Mouse (Mus musculus) forebrain, embryonic 10.5 days (tissue): ENCODE data around the gene Emid1. TPM values are rescaled to one million over a fixed set of nuclear protein-coding genes. Genes with fewer than 3 reads are reported as not detected.

Experiments
- DNase-seq: peaks from one replicate; pipeline ENCODE4 v3.0.0-alpha.2; 2017; ENCODE audit warnings: low spot score; ENCODE audit errors: extremely low spot score
- H3K27ac ChIP-seq: fragments of 300-500 bp; sonication (generic); 2 replicates; pipeline ENCODE4 v1.5.1; 2016; ENCODE audit warnings: mild to moderate bottlenecking
- H3K27me3 ChIP-seq: fragments of 300-500 bp; sonication (generic); 2 replicates; pipeline ENCODE4 v1.6.1; 2016; ENCODE audit warnings: mild to moderate bottlenecking; ENCODE audit not compliant: poor library complexity, severe bottlenecking
- H3K36me3 ChIP-seq: fragments of 300-500 bp; sonication (generic); replicated peaks from 2 replicates; pipeline ENCODE4 v1.6.1; 2016; ENCODE audit warnings: mild to moderate bottlenecking, moderate library complexity
- H3K4me1 ChIP-seq: fragments of 300-500 bp; sonication (generic); 2 replicates; pipeline ENCODE4 v1.6.1; 2016
- H3K4me3 ChIP-seq: fragments of 300-500 bp; sonication (generic); 2 replicates; pipeline ENCODE4 v1.5.1; 2016; ENCODE audit warnings: mild to moderate bottlenecking, moderate library complexity
- H3K9me3 ChIP-seq: fragments of 300-500 bp; sonication (generic); 2 replicates; pipeline ENCODE4 v1.6.1; 2016; ENCODE audit warnings: mild to moderate bottlenecking, moderate library complexity
- WGBS: fragments of 180-500 bp; shearing (Covaris S2); methylation state at CpG from one replicate; pipeline ENCODE4 v1.1.7; 2016; 5-methylcytosine and 5-hydroxymethylcytosine counted together
- polyA plus RNA-seq: library from polyadenylated mRNA; unstranded; fragments of >200 nt; fragmentation: Nextera tagmentation; extraction: Ambion mirVana; gene quantifications from 2 replicates; pipeline ENCODE4 v1.2.1, GENCODE M21; 2016

Emid1 gene
- polyA plus RNA-seq, 1 experiment from 2014 or later = 29.0 TPM

GRCm38 (mm10) chr11:5132751-5133150, 19.3 kb downstream of the Emid1 start:
- H3K4me1 ChIP-seq = peaks cover 42% of the 10 kb centered on the region
- no peak overlapping the region for H3K27ac ChIP-seq
- H3K36me3 ChIP-seq = peaks cover 10% of the 10 kb centered on the region; the same call in 1 of the 2 replicates
- no peaks in the 10 kb centered on the region for H3K9me3 ChIP-seq
- no peak for DNase-seq
- H3K27me3 ChIP-seq = no peaks in the 10 kb centered on the region
- no peak overlapping the region for H3K4me3 ChIP-seq
- WGBS = 87% methylated on average over 4 of the region's 4 CpGs

DNA sequence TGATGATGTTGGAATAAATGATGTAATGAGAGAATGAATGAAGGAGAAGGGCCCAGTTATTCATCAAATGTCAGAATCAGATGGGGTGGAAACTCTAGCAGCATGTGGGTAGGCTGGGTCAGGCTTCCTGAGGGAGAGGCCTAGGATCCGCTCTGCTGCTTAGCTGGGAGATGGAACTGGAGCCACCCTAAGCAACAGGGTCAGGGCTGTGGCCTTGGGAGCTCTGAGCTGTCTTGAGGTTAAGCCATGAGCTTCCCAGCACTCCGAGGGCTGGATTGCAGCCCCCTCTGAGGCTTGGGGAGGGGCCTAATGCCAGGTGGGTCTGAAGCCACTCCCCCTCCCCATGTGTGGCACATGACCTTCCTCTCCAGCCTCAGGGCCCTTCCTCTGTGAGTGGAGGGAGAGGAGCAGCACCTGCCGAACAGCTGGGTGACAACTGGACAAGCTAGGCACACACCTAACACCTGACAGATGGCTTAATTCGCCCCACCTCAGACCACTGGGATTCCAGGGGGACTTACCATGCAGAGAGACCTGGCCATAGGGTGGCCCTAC, 21.9 kb downstream of the Emid1 start:
- Histone ChIP-seq H3K27me3 (no peaks in the 10 kb centered on the region), H3K27ac (peak overlapping the region; percentile 87), H3K4me3 (no peak overlapping the region), H3K36me3 (peaks cover 12% of the 10 kb centered on the region; the same call in 1 of the 2 replicates), H3K4me1 (peaks cover 48% of the 10 kb centered on the region), H3K9me3 (no peaks in the 10 kb centered on the region)
- 52% methylated on average over 4 of the region's 4 CpGs for WGBS
- DNase-seq = no peak

GRCm38 (mm10) chr11:5129035-5129480, 23.0 kb downstream of the Emid1 start:
- no peaks in the 10 kb centered on the region for H3K27me3 ChIP-seq
- peak overlapping the region; percentile 30 for H3K4me3 ChIP-seq
- peak; percentile 53 for DNase-seq
- peak overlapping the region; percentile 87 for H3K27ac ChIP-seq
- H3K9me3 ChIP-seq = peaks cover 3% of the 10 kb centered on the region; the same call in 1 of the 2 replicates
- 25% methylated on average over 5 of the region's 5 CpGs for WGBS
- H3K4me1 ChIP-seq = peaks cover 48% of the 10 kb centered on the region
- peaks cover 17% of the 10 kb centered on the region for H3K36me3 ChIP-seq

DNA sequence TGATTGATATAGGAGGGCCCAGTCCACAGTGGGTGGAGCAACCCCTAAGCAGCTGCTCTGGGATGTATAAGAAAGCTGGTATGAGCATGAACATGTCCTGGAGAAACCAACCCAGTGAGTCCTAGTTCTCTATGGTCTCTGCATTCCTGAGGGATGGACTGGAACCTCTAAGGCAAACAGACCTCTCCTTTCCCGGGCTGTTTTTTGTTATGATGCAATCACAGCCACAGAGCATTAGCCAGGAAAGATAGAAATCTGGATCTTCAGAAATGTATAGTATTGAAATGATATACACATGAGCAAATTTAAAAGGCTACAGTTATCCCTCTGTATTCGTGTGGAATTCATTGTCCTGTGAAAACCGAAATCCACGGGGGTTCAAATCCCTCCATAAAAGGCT, 26.3 kb downstream of the Emid1 start:
- Histone ChIP-seq H3K27ac (no peak overlapping the region), H3K4me3 (no peak overlapping the region), H3K4me1 (peaks cover 39% of the 10 kb centered on the region), H3K9me3 (peaks cover 7% of the 10 kb centered on the region; the same call in 1 of the 2 replicates), H3K36me3 (peaks cover 31% of the 10 kb centered on the region), H3K27me3 (no peaks in the 10 kb centered on the region)
- DNase-seq = no peak
- WGBS = 89% methylated on average over 4 of the region's 4 CpGs

DNA sequence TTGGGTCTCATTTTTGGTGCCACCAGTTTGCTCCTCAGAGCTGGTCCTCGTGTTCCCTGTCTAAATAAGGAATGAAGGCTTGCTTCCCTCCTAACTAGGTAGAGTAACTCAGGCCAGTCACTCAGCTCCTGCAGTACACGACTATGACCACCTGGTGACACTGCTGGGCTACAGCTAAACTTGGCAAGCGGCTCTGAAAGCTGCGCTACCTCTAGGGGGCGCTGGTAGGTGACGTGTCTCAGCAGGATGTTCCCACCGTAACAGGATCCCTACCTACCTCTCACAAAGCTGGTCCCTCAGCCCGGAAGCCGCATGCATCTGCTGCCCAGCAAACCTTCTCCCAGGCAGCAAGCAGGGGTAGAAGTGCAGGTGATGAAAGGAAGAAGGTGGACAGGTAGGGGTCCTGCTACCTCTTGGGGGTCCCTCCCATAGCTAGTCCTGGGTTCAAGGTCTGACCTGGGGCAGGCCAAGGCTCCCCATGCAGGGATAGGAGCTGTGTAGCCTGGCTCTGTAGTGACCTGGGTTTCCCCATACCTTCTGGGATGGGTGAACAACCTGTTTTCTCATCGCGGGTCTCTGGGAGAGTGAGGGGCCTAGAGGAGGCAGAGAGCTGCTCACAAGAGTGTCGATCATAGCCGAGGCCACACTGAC, 37.0 kb downstream of the Emid1 start:
- 29% methylated on average over 13 of the region's 13 CpGs for WGBS
- H3K27ac ChIP-seq = peak overlapping the region; percentile 40
- H3K27me3 ChIP-seq = no peaks in the 10 kb centered on the region
- peaks cover 10% of the 10 kb centered on the region; the same call in 1 of the 2 replicates for H3K4me1 ChIP-seq
- peak; percentile 86 for DNase-seq
- no peaks in the 10 kb centered on the region for H3K9me3 ChIP-seq
- no peak overlapping the region for H3K4me3 ChIP-seq
- peaks cover 20% of the 10 kb centered on the region for H3K36me3 ChIP-seq

DNA sequence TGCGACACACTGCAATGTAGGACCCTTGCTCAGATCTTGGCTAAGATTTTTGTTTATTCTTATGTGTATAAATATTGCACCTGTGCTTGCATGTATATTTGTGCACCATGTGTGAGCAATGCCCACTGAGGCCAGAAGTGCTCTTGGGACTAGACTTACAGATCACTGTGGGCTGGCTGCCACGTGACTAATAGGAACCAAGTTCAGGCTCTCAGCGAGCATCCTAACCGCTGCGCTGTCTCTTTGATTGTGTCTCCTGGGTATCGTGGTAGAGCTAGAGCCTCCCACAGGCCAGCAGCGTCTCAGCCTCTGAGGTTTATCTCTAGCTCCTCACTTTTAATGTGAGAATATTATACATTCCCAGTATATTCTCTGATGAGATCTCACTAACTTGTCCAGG, 38.4 kb downstream of the Emid1 start:
- 87% methylated on average over 7 of the region's 7 CpGs for WGBS
- H3K36me3 ChIP-seq = peaks cover 23% of the 10 kb centered on the region
- no peak overlapping the region for H3K4me3 ChIP-seq
- no peaks in the 10 kb centered on the region for H3K27me3 ChIP-seq
- DNase-seq = no peak
- H3K27ac ChIP-seq = no peak overlapping the region
- peaks cover 10% of the 10 kb centered on the region; the same call in 1 of the 2 replicates for H3K4me1 ChIP-seq
- H3K9me3 ChIP-seq = no peaks in the 10 kb centered on the region

DNA sequence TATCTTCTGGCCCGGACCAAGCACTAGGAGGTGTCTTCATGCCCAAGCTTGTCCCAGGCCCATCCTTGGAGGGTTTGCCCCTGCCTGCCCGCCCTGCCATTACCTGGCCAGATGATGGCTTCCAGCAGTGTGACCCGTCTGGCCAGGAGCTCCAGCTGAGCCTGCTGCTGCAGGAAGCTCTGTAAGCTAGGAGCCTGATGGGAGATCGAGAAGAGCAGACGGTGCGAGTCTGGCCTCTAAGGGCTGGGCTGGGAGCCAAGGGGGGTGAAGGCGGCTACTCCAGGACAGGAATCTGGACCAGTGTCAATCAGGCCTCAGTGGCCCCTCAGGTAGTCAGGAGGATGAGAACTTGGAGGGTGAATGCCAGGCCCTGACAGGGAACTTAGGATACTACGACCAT, 42.6 kb downstream of the Emid1 start:
- Histone ChIP-seq H3K27me3 (no peaks in the 10 kb centered on the region), H3K27ac (no peak overlapping the region), H3K36me3 (peaks cover 24% of the 10 kb centered on the region), H3K4me1 (peaks cover 6% of the 10 kb centered on the region; the same call in 1 of the 2 replicates), H3K4me3 (no peak overlapping the region), H3K9me3 (no peaks in the 10 kb centered on the region)
- DNase-seq = no peak
- 81% methylated on average over 8 of the region's 8 CpGs for WGBS

GRCm38 (mm10) chr11:5103986-5104509, 48.0 kb downstream of the Emid1 start:
- Histone ChIP-seq H3K36me3 (peaks cover 40% of the 10 kb centered on the region), H3K4me3 (no peak overlapping the region), H3K27ac (no peak overlapping the region), H3K27me3 (no peaks in the 10 kb centered on the region), H3K4me1 (peaks cover 16% of the 10 kb centered on the region), H3K9me3 (no peaks in the 10 kb centered on the region)
- 97% methylated on average over 4 of the region's 4 CpGs for WGBS
- DNase-seq = no peak

GRCm38 (mm10) chr11:5102384-5102783, 49.7 kb downstream of the Emid1 start:
- H3K27ac ChIP-seq = no peak overlapping the region
- H3K36me3 ChIP-seq = peaks cover 40% of the 10 kb centered on the region
- H3K9me3 ChIP-seq = no peaks in the 10 kb centered on the region
- no peaks in the 10 kb centered on the region for H3K27me3 ChIP-seq
- peaks cover 19% of the 10 kb centered on the region for H3K4me1 ChIP-seq
- WGBS = 92% methylated on average over 7 of the region's 7 CpGs
- DNase-seq = no peak
- H3K4me3 ChIP-seq = no peak overlapping the region

- Histone ChIP-seq H3K27ac (no peak overlapping the region), H3K9me3 (no peaks in the 10 kb centered on the region), H3K27me3 (no peaks in the 10 kb centered on the region), H3K4me1 (peaks cover 26% of the 10 kb centered on the region), H3K36me3 (peaks cover 42% of the 10 kb centered on the region), H3K4me3 (0 out of 2 replicates have a peak overlapping the region, but pooled peaks have one; percentile 80)
- no peak for DNase-seq
- 82% methylated on average over 6 of the region's 6 CpGs for whole genome bisulfite sequencing
These were observed 50.4 kb downstream of the Emid1 start for GRCm38 (mm10) chr11:5101641-5102040.

GRCm38 (mm10) chr11:5100801-5101200, 51.3 kb downstream of the Emid1 start:
- H3K27ac ChIP-seq = peak overlapping the region; percentile 99; the same call in 1 of the 2 replicates
- H3K4me3 ChIP-seq = peak overlapping the region; percentile 80
- no peak for DNase-seq
- H3K27me3 ChIP-seq = no peaks in the 10 kb centered on the region
- no peaks in the 10 kb centered on the region for H3K9me3 ChIP-seq
- peaks cover 35% of the 10 kb centered on the region for H3K4me1 ChIP-seq
- H3K36me3 ChIP-seq = peaks cover 47% of the 10 kb centered on the region
- WGBS = 67% methylated on average over 5 of the region's 5 CpGs

DNA sequence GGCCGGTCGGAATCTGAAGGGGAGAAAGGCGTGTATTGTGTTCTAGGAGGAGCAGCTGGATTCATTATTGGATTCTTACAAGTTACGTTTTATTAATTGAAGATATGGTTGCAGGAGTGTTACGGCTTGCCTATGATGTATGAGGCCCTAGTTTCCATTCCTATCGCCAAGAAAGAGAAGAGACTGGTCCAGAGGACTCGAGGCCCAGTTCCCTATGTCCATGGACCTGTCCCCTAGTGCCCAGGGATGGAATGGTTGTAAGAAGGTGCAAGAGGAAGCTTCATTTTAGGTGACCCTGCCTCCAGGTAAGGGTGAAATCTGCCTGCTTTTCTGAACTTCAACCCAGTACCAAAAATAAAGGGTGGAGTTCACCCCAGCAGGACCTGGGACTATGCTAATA, 51.8 kb downstream of the Emid1 start:
- 3% methylated on average over 7 of the region's 7 CpGs for WGBS
- DNase-seq = no peak
- Histone ChIP-seq H3K9me3 (no peaks in the 10 kb centered on the region), H3K27ac (peak overlapping the region; percentile 99), H3K36me3 (peaks cover 44% of the 10 kb centered on the region), H3K4me3 (peak overlapping the region; percentile 80), H3K27me3 (no peaks in the 10 kb centered on the region), H3K4me1 (peaks cover 35% of the 10 kb centered on the region)

GRCm38 (mm10) chr11:5099576-5100183, 52.4 kb downstream of the Emid1 start:
- peak overlapping the region; percentile 99 for H3K27ac ChIP-seq
- H3K4me1 ChIP-seq = peaks cover 35% of the 10 kb centered on the region
- H3K27me3 ChIP-seq = no peaks in the 10 kb centered on the region
- peak; percentile 90 for DNase-seq
- WGBS = under 1% methylated on average over 31 of the region's 31 CpGs
- no peaks in the 10 kb centered on the region for H3K9me3 ChIP-seq
- H3K4me3 ChIP-seq = peak overlapping the region; percentile 80
- H3K36me3 ChIP-seq = peaks cover 41% of the 10 kb centered on the region
